Mouse (Mus musculus): ENCODE data around the gene Hamp. TPM values are rescaled to one million over a fixed set of nuclear protein-coding genes. Genes with fewer than 3 reads are reported as not detected.

Gene Hamp
- polyA plus RNA-seq, 1 experiment, result not detected

GRCm38 (mm10) chr7:30916713-30917112, 27.1 kb downstream of the Hamp start:
- TF ChIP-seq CTCF (IDR thresholded peaks at IDR 0.05; ENCODE audit: extremely low read depth, insufficient read depth, low read length), result no peak
- no peak for TF ChIP-seq POLR2A (IDR thresholded peaks at IDR 0.05; ENCODE audit: extremely low read depth, insufficient read depth, low read length)
- Histone ChIP-seq H3K27ac (ENCODE audit: insufficient read depth, low read length) (peak overlapping the region; percentile 92), H3K4me1 (ENCODE audit: control insufficient read depth, insufficient read depth, low read length) (no peaks in the 10 kb centered on the region), H3K4me3 (ENCODE audit: insufficient read depth, low read length) (peak overlapping the region; percentile 29; the same call in 1 of the 2 replicates)

DNA sequence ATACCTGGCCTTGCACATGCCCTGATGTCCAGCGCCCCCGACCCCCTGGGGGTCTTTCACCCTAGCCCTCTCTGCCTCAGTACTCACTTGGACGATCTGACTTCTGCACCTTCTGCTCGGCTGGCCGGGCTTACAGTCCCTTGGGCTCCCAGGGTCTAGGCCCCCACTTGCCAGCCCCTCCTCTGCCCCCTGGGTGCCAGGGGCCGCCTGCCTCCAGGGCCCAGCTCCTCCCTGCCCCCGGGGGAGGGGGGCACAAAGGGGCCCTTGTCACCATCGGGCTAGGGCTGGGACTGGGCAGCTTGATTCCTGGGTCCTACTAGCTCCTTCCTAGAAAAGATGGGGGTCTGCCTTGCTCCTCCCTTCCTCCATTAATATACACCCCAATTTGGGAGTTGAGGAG, 29.1 kb downstream of the Hamp start, which contains the start of gene Mag:
Mag (minus strand) TSS at position 142 of the 400 bp plus-strand sequence.
- H3K4me3 ChIP-seq (ENCODE audit: insufficient read depth, low read length), result peak within 1 kb of the TSS; percentile 29
- TF ChIP-seq POLR2A (IDR thresholded peaks at IDR 0.05; ENCODE audit: extremely low read depth, insufficient read depth, low read length) (no peak; the same call in 1 of the 2 replicates), CTCF (IDR thresholded peaks at IDR 0.05; ENCODE audit: extremely low read depth, insufficient read depth, low read length) (no peak)
- peak within 1 kb of the TSS; percentile 92 for H3K27ac ChIP-seq (ENCODE audit: insufficient read depth, low read length)
- no peaks in the 10 kb centered on the region for H3K4me1 ChIP-seq (ENCODE audit: control insufficient read depth, insufficient read depth, low read length)

DNA sequence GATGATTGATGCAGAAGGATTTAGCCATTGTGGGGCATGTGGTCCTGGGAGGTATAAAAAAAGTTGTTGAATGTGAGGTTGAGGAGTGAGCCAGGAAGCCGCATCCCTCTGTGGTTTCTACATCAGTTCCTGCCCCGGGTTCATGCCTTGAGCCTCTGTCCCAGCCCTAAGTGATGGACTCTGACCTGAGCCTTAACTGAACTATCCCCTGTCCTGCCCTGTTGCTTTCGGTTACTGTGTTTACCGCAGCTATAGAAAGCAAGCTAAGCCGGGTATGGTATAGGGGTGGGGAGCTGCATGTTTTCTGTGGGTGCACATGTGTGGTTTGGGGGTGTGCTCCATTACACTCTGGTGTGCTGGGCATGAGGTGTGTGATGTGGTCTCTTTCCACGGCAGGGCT, 34.1 kb downstream of the Hamp start:
- no peak overlapping the region for H3K27ac ChIP-seq (ENCODE audit: insufficient read depth, low read length)
- no peaks in the 10 kb centered on the region for H3K4me1 ChIP-seq (ENCODE audit: control insufficient read depth, insufficient read depth, low read length)
- no peak overlapping the region for H3K4me3 ChIP-seq (ENCODE audit: insufficient read depth, low read length)
- no peak for TF ChIP-seq CTCF (IDR thresholded peaks at IDR 0.05; ENCODE audit: extremely low read depth, insufficient read depth, low read length)
- no peak for TF ChIP-seq POLR2A (IDR thresholded peaks at IDR 0.05; ENCODE audit: extremely low read depth, insufficient read depth, low read length)

DNA sequence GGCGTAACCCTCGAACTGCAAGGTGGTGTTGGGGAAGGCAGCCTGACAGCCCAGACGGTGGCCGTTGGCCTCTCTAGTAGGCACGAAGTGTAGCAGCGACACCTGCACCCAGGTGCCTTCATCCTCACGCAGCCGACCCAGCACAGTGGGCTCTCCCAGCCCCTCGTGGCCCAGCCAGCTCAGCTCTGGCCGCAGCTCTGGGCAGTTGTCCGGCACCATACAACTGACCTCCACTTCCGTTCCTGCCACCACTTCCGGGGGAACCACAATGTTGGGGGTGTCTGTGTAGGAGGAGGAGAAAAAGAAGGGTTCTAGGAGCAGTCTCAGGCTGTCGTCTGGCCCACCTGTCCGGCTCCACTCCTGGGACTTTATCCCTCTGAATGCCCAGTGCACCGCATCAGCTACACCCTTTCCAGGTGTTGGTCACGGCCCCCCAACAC, 34.8 kb downstream of the Hamp start:
- TF ChIP-seq POLR2A (IDR thresholded peaks at IDR 0.05; ENCODE audit: extremely low read depth, insufficient read depth, low read length), result no peak
- TF ChIP-seq CTCF (IDR thresholded peaks at IDR 0.05; ENCODE audit: extremely low read depth, insufficient read depth, low read length), result no peak
- Histone ChIP-seq H3K27ac (ENCODE audit: insufficient read depth, low read length) (no peak overlapping the region), H3K4me3 (ENCODE audit: insufficient read depth, low read length) (no peak overlapping the region), H3K4me1 (ENCODE audit: control insufficient read depth, insufficient read depth, low read length) (no peaks in the 10 kb centered on the region)

- TF ChIP-seq CTCF (IDR thresholded peaks at IDR 0.05; ENCODE audit: extremely low read depth, insufficient read depth, low read length), result no peak
- TF ChIP-seq POLR2A (IDR thresholded peaks at IDR 0.05; ENCODE audit: extremely low read depth, insufficient read depth, low read length), result no peak
- no peak overlapping the region for H3K4me3 ChIP-seq (ENCODE audit: insufficient read depth, low read length)
Measured at GRCm38 (mm10) chr7:30908277-30908991, 35.4 kb downstream of the Hamp start.

GRCm38 (mm10) chr7:30904042-30904441, 39.8 kb downstream of the Hamp start:
- no peaks in the 10 kb centered on the region for H3K4me1 ChIP-seq (ENCODE audit: control insufficient read depth, insufficient read depth, low read length)
- TF ChIP-seq CTCF (IDR thresholded peaks at IDR 0.05; ENCODE audit: extremely low read depth, insufficient read depth, low read length) (peak; percentile 59), POLR2A (IDR thresholded peaks at IDR 0.05; ENCODE audit: extremely low read depth, insufficient read depth, low read length) (no peak)
- H3K4me3 ChIP-seq (ENCODE audit: insufficient read depth, low read length), result no peak overlapping the region

More at GRCm38 (mm10) chr7:30908277-30908991, 35.4 kb downstream of the Hamp start:
- Histone ChIP-seq H3K27ac (ENCODE audit: insufficient read depth, low read length) (no peak overlapping the region), H3K4me1 (ENCODE audit: control insufficient read depth, insufficient read depth, low read length) (no peaks in the 10 kb centered on the region)

GRCm38 (mm10) chr7:30895217-30895616, 48.6 kb downstream of the Hamp start:
- Histone ChIP-seq H3K4me3 (ENCODE audit: insufficient read depth, low read length) (no peak overlapping the region), H3K4me1 (ENCODE audit: control insufficient read depth, insufficient read depth, low read length) (no peaks in the 10 kb centered on the region), H3K27ac (ENCODE audit: insufficient read depth, low read length) (no peak overlapping the region)
- no peak for TF ChIP-seq CTCF (IDR thresholded peaks at IDR 0.05; ENCODE audit: extremely low read depth, insufficient read depth, low read length)
- TF ChIP-seq POLR2A (IDR thresholded peaks at IDR 0.05; ENCODE audit: extremely low read depth, insufficient read depth, low read length), result no peak

More at GRCm38 (mm10) chr7:30904042-30904441, 39.8 kb downstream of the Hamp start:
- H3K27ac ChIP-seq (ENCODE audit: insufficient read depth, low read length), result no peak overlapping the region

DNA sequence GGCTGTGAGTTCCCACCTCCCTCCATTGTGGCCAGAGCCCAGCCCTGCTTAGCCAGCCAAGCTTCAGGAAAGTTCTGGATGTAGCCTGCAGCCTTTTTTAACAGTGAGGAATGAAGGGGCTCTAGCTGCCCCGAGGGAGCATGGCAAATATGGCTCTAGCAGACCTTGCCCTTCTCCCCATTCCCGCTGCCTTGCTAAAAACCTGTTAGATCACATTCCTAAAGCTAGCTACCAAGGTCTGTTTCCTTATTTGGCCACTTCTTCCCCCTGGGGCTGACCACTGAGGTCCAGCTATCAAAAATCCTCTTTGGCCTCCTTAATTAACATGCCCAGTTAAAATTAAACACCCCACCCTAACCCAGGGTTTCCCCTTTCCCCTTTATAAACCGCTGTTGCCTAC, 51.3 kb downstream of the Hamp start:
- TF ChIP-seq CTCF (IDR thresholded peaks at IDR 0.05; ENCODE audit: extremely low read depth, insufficient read depth, low read length), result no peak
- TF ChIP-seq POLR2A (IDR thresholded peaks at IDR 0.05; ENCODE audit: extremely low read depth, insufficient read depth, low read length), result no peak
- Histone ChIP-seq H3K4me1 (ENCODE audit: control insufficient read depth, insufficient read depth, low read length) (no peaks in the 10 kb centered on the region), H3K4me3 (ENCODE audit: insufficient read depth, low read length) (no peak overlapping the region), H3K27ac (ENCODE audit: insufficient read depth, low read length) (no peak overlapping the region)

Other genes starting within 250 kb of the Hamp start
- not detected in 2 replicates for gene 2200002J24Rik, start 245.1 kb downstream of the Hamp start, polyA plus RNA-seq (2012; rRNA removed)
- gene Atp4a, start 231.8 kb downstream of the Hamp start, polyA plus RNA-seq (2012; rRNA removed), result 0.73 and 1.0 TPM in 2 replicates
- 189 and 190 TPM in 2 replicates for gene Tmem147, start 214.5 kb downstream of the Hamp start, polyA plus RNA-seq (2012; rRNA removed)
- gene Gapdhs, start 200.4 kb downstream of the Hamp start, polyA plus RNA-seq (2012; rRNA removed), result not detected in 2 replicates
- gene Sbsn, start 192.6 kb downstream of the Hamp start, polyA plus RNA-seq (2012; rRNA removed), result 8.4 and 8.6 TPM in 2 replicates
- gene Dmkn, start 180.3 kb downstream of the Hamp start, polyA plus RNA-seq (2012; rRNA removed), result 3.3 and 9.6 TPM in 2 replicates
- gene Krtdap, start 156.1 kb downstream of the Hamp start, polyA plus RNA-seq (2012; rRNA removed), result not detected in 2 replicates
- gene Ffar2, start 120.3 kb downstream of the Hamp start, polyA plus RNA-seq (2012; rRNA removed), result 0.09 and 0.38 TPM in 2 replicates
- gene Ffar3, start 87.9 kb downstream of the Hamp start, polyA plus RNA-seq (2012; rRNA removed), result 0.13 TPM in 1 of 2 replicates, not detected in the other
- gene Ffar1, start 82.5 kb downstream of the Hamp start, polyA plus RNA-seq (2012; rRNA removed), result 0.02 TPM in 1 of 2 replicates, not detected in the other
- 0.15 and 0.83 TPM in 2 replicates for gene Cd22, start 63.7 kb downstream of the Hamp start, polyA plus RNA-seq (2012; rRNA removed)
- gene Mag, start 29.2 kb downstream of the Hamp start, polyA plus RNA-seq (2012; rRNA removed), result 412 and 613 TPM in 2 replicates
- not detected in 2 replicates for gene Hamp2, start 19.4 kb downstream of the Hamp start, polyA plus RNA-seq (2012; rRNA removed)
- gene Usf2, start 12.8 kb upstream of the Hamp start, polyA plus RNA-seq (2012; rRNA removed), result 202 and 241 TPM in 2 replicates
- gene Lsr, start 29.4 kb upstream of the Hamp start, polyA plus RNA-seq (2012; rRNA removed), result 10.2 and 11.3 TPM in 2 replicates
- 0.15 and 0.38 TPM in 2 replicates for gene Fam187b, start 29.8 kb upstream of the Hamp start, polyA plus RNA-seq (2012; rRNA removed)
- gene Fxyd5, start 98.4 kb upstream of the Hamp start, polyA plus RNA-seq (2012; rRNA removed), result 52.7 and 62.8 TPM in 2 replicates
- gene Fxyd7, start 107.4 kb upstream of the Hamp start, polyA plus RNA-seq (2012; rRNA removed), result 378 and 426 TPM in 2 replicates
- gene Fxyd1, start 113.2 kb upstream of the Hamp start, polyA plus RNA-seq (2012; rRNA removed), result 141 and 156 TPM in 2 replicates
- gene Lgi4, start 115.3 kb upstream of the Hamp start, polyA plus RNA-seq (2012; rRNA removed), result 35.6 and 37.5 TPM in 2 replicates
- gene Fxyd3, start 132.7 kb upstream of the Hamp start, polyA plus RNA-seq (2012; rRNA removed), result 0.59 and 1.0 TPM in 2 replicates
- gene Hpn, start 171.3 kb upstream of the Hamp start, polyA plus RNA-seq (2012; rRNA removed), result 4.2 and 4.9 TPM in 2 replicates
- 1,195 and 1,252 TPM in 2 replicates for gene Scn1b, start 183.0 kb upstream of the Hamp start, polyA plus RNA-seq (2012; rRNA removed)
- 183 and 188 TPM in 2 replicates for gene Gramd1a, start 211.9 kb upstream of the Hamp start, polyA plus RNA-seq (2012; rRNA removed)